Mouse (Mus musculus) embryonic facial prominence, embryonic 13.5 days (tissue): ENCODE results near the gene Cryz. TPM values are rescaled to one million over a fixed set of nuclear protein-coding genes. Genes with fewer than 3 reads are reported as not detected.

ENCODE experiments used
- ATAC-seq: fragments of 200-750 bp; cut with Nextera tagmentation; 2 replicates; pipeline ENCODE4 v1.8.0; 2017; ENCODE audit warnings: low read depth; ENCODE audit not compliant: insufficient number of reproducible peaks, insufficient read depth, low FRiP score, low TSS enrichment
- H3K27ac ChIP-seq: fragments of 300-500 bp; sonication (generic); 2 replicates; pipeline ENCODE4 v1.5.1; 2015; ENCODE audit warnings: moderate library complexity, mild to moderate bottlenecking, inconsistent platforms
- H3K27me3 ChIP-seq: fragments of 300-500 bp; sonication (generic); 2 replicates; pipeline ENCODE4 v1.6.1; 2015; ENCODE audit warnings: mild to moderate bottlenecking, inconsistent platforms
- H3K36me3 ChIP-seq: fragments of 300-500 bp; sonication (generic); 2 replicates; pipeline ENCODE4 v1.6.1; 2015; ENCODE audit warnings: mild to moderate bottlenecking, inconsistent platforms
- H3K4me1 ChIP-seq: fragments of 300-500 bp; sonication (generic); 2 replicates; pipeline ENCODE4 v1.6.1; 2015; ENCODE audit warnings: inconsistent platforms
- H3K4me2 ChIP-seq: fragments of 300-500 bp; sonication (generic); 2 replicates; pipeline ENCODE4 v1.6.1; 2015; ENCODE audit warnings: moderate library complexity, mild to moderate bottlenecking, inconsistent platforms
- H3K4me3 ChIP-seq: fragments of 300-500 bp; sonication (generic); 2 replicates; pipeline ENCODE4 v1.5.1; 2015; ENCODE audit warnings: mild to moderate bottlenecking, inconsistent platforms
- H3K9ac ChIP-seq: fragments of 300-500 bp; sonication (generic); 2 replicates; pipeline ENCODE4 v1.6.1; 2015; ENCODE audit warnings: mild to moderate bottlenecking, inconsistent platforms
- H3K9me3 ChIP-seq: fragments of 300-500 bp; sonication (generic); 2 replicates; pipeline ENCODE4 v1.6.1; 2016; ENCODE audit warnings: inconsistent platforms
- WGBS: fragments of 180-500 bp; shearing (Covaris S2); methylation state at CpG from one replicate; pipeline ENCODE4 v1.1.7; 2015; ENCODE audit warnings: mixed read lengths; 5-methylcytosine and 5-hydroxymethylcytosine counted together
- polyA plus RNA-seq: library from polyadenylated mRNA; unstranded; fragments of >200 nt; fragmentation: Nextera tagmentation; extraction: Ambion mirVana; gene quantifications from 2 replicates; pipeline ENCODE4 v1.2.1, GENCODE M21; 2015

The Cryz gene
- polyA plus RNA-seq, 1 experiment from 2014 or later: 23.7 TPM

DNA sequence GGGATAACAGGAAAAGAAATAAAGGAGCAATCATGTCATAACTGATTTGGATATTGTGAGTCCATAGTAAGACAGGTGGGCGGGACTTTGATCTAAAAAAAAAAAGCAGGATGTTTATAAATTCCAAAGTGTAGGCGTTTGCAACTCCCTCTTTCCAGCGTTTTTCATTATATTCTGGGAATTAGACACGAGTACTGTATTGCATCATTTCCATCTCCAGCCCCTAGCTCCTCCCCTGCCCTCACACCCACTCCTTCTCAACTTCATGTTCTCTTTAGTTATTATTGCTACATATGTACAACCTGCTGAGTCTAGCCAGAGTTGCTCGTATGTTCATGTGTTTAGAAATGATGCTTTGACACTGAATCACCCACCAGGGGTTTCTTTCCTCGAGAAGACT lies 22.8 kb upstream of the Cryz start:
- WGBS: 60% methylated on average over 6 of the region's 6 CpGs
- no peak overlapping the region for H3K4me2 ChIP-seq
- no peak for ATAC-seq
- no peak overlapping the region for H3K27ac ChIP-seq
- peaks cover 10% of the 10 kb centered on the region for H3K4me1 ChIP-seq
- H3K4me3 ChIP-seq: no peak overlapping the region
- H3K27me3 ChIP-seq: peaks cover 14% of the 10 kb centered on the region
- H3K9ac ChIP-seq: no peak overlapping the region
- H3K9me3 ChIP-seq: no peaks in the 10 kb centered on the region
- peaks cover 7% of the 10 kb centered on the region for H3K36me3 ChIP-seq

- H3K4me1 ChIP-seq: no peaks in the 10 kb centered on the region
- no peak for ATAC-seq
- WGBS: 93% methylated on average over 8 of the region's 8 CpGs
These were observed 18.6 kb upstream of the Cryz start for GRCm38 (mm10) chr3:154577895-154578294.

DNA sequence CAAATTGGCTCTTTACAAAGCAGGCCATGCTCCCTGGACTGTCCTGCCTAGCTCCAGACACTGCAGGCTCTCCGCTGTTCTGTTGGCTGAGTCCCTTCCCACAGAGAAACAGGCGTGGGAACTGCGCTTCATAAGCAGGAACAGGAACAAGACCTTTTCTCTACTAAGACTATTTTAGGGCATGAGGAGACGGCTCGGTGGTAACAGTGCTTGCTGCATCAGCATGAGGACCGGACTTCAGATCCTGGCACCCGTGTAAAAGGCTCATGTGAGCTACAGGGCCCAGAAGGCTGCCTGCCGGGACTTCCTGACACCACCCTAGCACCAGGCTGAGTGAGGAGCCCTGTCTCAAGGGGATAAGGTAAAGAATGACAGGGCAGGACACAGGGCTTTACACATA lies 12.2 kb upstream of the Cryz start:
- Histone ChIP-seq H3K27me3 (no peaks in the 10 kb centered on the region), H3K36me3 (peaks cover 51% of the 10 kb centered on the region), H3K9me3 (no peaks in the 10 kb centered on the region), H3K27ac (peak overlapping the region; percentile 66), H3K4me1 (no peaks in the 10 kb centered on the region), H3K4me3 (no peak overlapping the region), H3K9ac (no peak overlapping the region), H3K4me2 (no peak overlapping the region)
- 67% methylated on average over 8 of the region's 8 CpGs for WGBS
- ATAC-seq: no peak

More at GRCm38 (mm10) chr3:154577895-154578294, 18.6 kb upstream of the Cryz start:
- Histone ChIP-seq H3K27me3 (no peaks in the 10 kb centered on the region), H3K4me3 (no peak overlapping the region), H3K9ac (no peak overlapping the region), H3K4me2 (no peak overlapping the region), H3K9me3 (no peaks in the 10 kb centered on the region), H3K27ac (no peak overlapping the region), H3K36me3 (peaks cover 22% of the 10 kb centered on the region)

DNA sequence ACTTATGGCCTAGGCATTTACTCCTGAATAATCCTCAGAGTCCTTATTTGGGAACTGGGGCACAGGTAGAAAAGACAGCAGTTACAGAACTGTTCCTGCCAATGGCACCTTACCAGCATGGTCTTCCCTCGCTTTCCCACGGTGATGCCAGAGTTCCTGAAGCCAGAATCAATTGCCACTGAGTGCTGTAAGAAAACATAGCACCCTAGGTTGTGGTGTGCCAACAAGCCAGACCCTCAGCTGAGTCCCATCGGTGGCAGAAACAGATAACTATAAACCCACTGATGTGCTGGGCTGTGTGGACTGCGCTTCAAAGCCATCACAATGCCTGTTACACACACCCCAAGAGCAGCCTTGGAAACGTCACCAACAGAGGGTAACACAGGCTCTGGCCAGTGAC lies 5.5 kb upstream of the Cryz start:
- no peaks in the 10 kb centered on the region for H3K27me3 ChIP-seq
- H3K4me3 ChIP-seq: no peak overlapping the region
- H3K4me2 ChIP-seq: no peak overlapping the region
- H3K27ac ChIP-seq: no peak overlapping the region
- H3K36me3 ChIP-seq: peaks cover 76% of the 10 kb centered on the region
- ATAC-seq: no peak
- 0 out of 2 replicates have a peak, but pooled peaks cover 2% of the 10 kb centered on the region for H3K4me1 ChIP-seq
- H3K9me3 ChIP-seq: no peaks in the 10 kb centered on the region
- 92% methylated on average over 5 of the region's 5 CpGs for WGBS
- no peak overlapping the region for H3K9ac ChIP-seq

DNA sequence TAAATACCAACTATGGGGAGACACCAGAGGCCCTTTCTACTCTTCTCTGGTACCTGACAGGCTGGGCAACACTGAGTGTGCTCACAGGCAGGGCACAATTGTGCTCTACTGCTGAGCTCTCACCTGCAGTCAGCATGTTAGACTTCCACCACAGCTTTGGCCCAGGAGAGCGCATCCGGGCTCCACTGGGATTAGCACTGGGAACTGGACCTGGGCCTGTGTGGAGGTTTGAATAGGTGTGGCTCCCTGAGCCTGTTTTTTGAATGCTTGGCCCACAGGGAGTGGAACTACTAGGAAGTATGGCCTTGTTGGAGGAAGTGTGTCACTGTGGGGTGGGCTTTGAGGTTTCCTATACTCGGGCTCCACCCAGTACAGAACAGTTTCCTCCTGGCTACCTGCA lies 4.9 kb upstream of the Cryz start:
- no peaks in the 10 kb centered on the region for H3K27me3 ChIP-seq
- H3K9me3 ChIP-seq: no peaks in the 10 kb centered on the region
- H3K9ac ChIP-seq: no peak overlapping the region
- H3K4me1 ChIP-seq: peaks cover 5% of the 10 kb centered on the region; the same call in 1 of the 2 replicates
- H3K4me3 ChIP-seq: no peak overlapping the region
- H3K27ac ChIP-seq: no peak overlapping the region
- no peak overlapping the region for H3K4me2 ChIP-seq
- no peak for ATAC-seq
- H3K36me3 ChIP-seq: peaks cover 70% of the 10 kb centered on the region
- 90% methylated on average over 3 of the region's 3 CpGs for WGBS

GRCm38 (mm10) chr3:154593596-154593995 lies 2.9 kb upstream of the Cryz start:
- no peak overlapping the region for H3K4me2 ChIP-seq
- no peaks in the 10 kb centered on the region for H3K9me3 ChIP-seq
- no peaks in the 10 kb centered on the region for H3K27me3 ChIP-seq
- 88% methylated on average over 6 of the region's 6 CpGs for WGBS
- H3K4me3 ChIP-seq: no peak overlapping the region
- H3K36me3 ChIP-seq: peaks cover 53% of the 10 kb centered on the region
- peaks cover 8% of the 10 kb centered on the region; the same call in 1 of the 2 replicates for H3K4me1 ChIP-seq
- no peak overlapping the region for H3K9ac ChIP-seq
- H3K27ac ChIP-seq: no peak overlapping the region
- ATAC-seq: no peak

DNA sequence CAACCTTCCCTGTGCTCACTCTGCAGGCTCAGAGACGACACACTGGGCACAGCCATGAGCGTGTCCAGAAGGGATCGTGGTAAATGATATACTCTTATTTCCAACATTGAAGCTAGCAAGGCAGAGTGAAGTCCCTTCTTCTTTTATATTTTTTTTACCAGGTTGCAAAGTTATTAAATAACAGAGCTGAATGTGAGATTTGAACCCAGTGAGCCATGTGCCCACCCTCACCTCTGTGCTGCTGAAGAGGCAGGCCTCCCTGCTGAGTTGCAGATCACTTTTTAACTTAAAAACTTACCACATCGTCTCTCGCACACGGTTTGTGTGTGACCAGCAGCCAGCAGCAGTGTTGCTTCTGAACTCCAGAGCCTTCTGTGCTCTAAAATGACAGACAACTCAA lies 2.4 kb upstream of the Cryz start:
- no peaks in the 10 kb centered on the region for H3K9me3 ChIP-seq
- WGBS: 93% methylated on average over 6 of the region's 6 CpGs
- no peak overlapping the region for H3K4me3 ChIP-seq
- H3K36me3 ChIP-seq: peaks cover 52% of the 10 kb centered on the region
- no peak overlapping the region for H3K4me2 ChIP-seq
- ATAC-seq: no peak
- H3K27me3 ChIP-seq: no peaks in the 10 kb centered on the region
- peaks cover 8% of the 10 kb centered on the region; the same call in 1 of the 2 replicates for H3K4me1 ChIP-seq
- H3K9ac ChIP-seq: no peak overlapping the region
- H3K27ac ChIP-seq: no peak overlapping the region

DNA sequence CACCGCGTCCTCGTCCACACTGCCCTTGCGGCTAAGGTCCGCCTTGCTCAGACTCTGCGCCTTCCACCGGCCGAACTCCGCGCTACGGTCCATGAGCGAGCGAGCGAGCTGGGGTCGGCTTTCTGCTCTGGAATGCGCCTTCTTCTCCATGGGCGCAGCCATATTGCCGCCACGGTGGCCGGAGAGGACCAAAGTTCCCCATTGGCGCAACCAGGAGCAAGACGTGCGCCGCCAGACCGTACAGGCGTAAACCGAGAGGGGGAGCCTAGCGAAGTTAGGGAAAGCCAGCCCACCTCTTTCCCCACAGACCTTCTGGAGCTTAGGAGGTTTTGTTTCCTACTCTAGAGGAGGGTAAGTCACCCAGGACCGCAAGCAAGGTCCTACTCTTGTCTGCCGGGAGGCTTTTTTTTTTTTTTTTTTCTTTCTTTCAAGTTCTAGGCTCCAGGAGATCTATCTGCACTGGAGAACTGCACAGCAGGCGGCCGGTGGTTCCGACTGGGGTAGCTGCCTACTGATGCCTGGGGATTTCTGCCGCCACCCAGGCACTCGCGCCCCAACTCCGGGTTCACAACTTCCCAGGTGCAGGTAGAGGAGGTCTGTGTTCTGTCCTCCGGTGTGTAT lies 533 bp downstream of the Cryz start, which contains the start of gene Tyw3:
Tyw3 (minus strand) TSS at position 171 of the 621 bp plus-strand sequence.
- Histone ChIP-seq H3K27ac (peak within 1 kb of the TSS; percentile 98), H3K27me3 (no peaks in the 10 kb centered on the region), H3K9me3 (no peaks in the 10 kb centered on the region), H3K4me1 (peaks cover 8% of the 10 kb centered on the region; the same call in 1 of the 2 replicates), H3K9ac (peak within 1 kb of the TSS; percentile 88), H3K4me3 (peak within 1 kb of the TSS; percentile 88), H3K4me2 (peak within 1 kb of the TSS; percentile 73), H3K36me3 (peaks cover 23% of the 10 kb centered on the region)
- ATAC-seq: peak; percentile 96
- WGBS: under 1% methylated on average over 38 of the region's 38 CpGs

- peak overlapping the region; percentile 88 for H3K9ac ChIP-seq
- no peaks in the 10 kb centered on the region for H3K9me3 ChIP-seq
- ATAC-seq: no peak
- peak overlapping the region; percentile 73 for H3K4me2 ChIP-seq
- H3K27ac ChIP-seq: peak overlapping the region; percentile 98
- 24% methylated on average over 7 of the region's 7 CpGs for WGBS
- H3K4me3 ChIP-seq: peak overlapping the region; percentile 88
- no peaks in the 10 kb centered on the region for H3K27me3 ChIP-seq
- H3K36me3 ChIP-seq: peaks cover 18% of the 10 kb centered on the region
- H3K4me1 ChIP-seq: peaks cover 8% of the 10 kb centered on the region; the same call in 1 of the 2 replicates
These were observed 1.1 kb downstream of the Cryz start for GRCm38 (mm10) chr3:154597561-154597960.

DNA sequence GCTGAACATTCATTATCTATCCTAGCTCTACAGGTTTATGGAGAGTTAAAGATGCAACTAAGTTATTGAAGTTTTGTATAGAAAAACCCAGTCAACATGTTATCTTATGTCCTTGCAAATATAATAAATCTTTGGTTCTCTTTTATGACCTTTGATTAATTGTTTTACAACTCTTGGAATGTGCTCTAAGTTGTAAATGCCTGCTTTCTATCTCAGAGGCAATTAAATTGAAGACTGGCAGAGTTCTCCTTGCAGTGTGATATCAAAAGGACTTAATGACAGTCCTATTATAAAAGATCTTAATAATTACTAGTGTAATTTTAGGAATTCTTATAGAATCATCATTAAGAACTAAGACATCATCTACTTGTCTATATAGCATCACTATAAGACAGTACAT lies 5.6 kb downstream of the Cryz start:
- Histone ChIP-seq H3K4me2 (no peak overlapping the region), H3K27ac (no peak overlapping the region), H3K27me3 (no peaks in the 10 kb centered on the region), H3K4me3 (no peak overlapping the region), H3K9me3 (no peaks in the 10 kb centered on the region), H3K9ac (no peak overlapping the region), H3K4me1 (peaks cover 3% of the 10 kb centered on the region; the same call in 1 of the 2 replicates), H3K36me3 (peaks cover 15% of the 10 kb centered on the region)
- no peak for ATAC-seq

GRCm38 (mm10) chr3:154604871-154605270 lies 8.4 kb downstream of the Cryz start:
- 76% methylated on average over 5 of the region's 5 CpGs for WGBS
- no peaks in the 10 kb centered on the region for H3K27me3 ChIP-seq
- no peak overlapping the region for H3K9ac ChIP-seq
- H3K36me3 ChIP-seq: peaks cover 26% of the 10 kb centered on the region
- H3K4me1 ChIP-seq: no peaks in the 10 kb centered on the region
- H3K4me3 ChIP-seq: no peak overlapping the region
- H3K27ac ChIP-seq: no peak overlapping the region
- ATAC-seq: no peak
- H3K9me3 ChIP-seq: no peaks in the 10 kb centered on the region
- H3K4me2 ChIP-seq: no peak overlapping the region

DNA sequence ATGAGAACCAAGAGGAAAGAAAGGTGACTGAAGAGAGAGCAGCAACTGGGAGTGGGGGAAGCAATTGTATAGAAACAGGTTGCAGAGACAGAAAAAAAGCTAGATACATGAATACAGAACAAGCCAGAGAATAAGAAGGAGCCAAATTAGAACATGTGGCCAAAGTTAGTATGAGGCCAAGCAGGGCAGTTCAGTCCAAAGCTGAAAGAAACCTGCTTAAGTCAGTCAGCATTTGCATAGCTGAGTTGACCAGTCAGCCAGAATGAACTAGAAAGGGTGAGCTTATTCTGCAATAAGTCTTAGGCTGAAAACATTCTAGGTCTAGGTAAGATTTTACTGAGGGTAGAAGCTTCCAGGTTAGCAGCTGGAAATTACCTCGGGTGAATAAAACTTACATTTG lies 11.4 kb downstream of the Cryz start:
- no peak overlapping the region for H3K9ac ChIP-seq
- no peaks in the 10 kb centered on the region for H3K4me1 ChIP-seq
- no peak overlapping the region for H3K4me3 ChIP-seq
- 69% methylated on average over 1 of the region's 1 CpGs for WGBS
- H3K27me3 ChIP-seq: no peaks in the 10 kb centered on the region
- no peak overlapping the region for H3K27ac ChIP-seq
- no peak for ATAC-seq
- H3K9me3 ChIP-seq: no peaks in the 10 kb centered on the region
- H3K36me3 ChIP-seq: peaks cover 48% of the 10 kb centered on the region
- H3K4me2 ChIP-seq: no peak overlapping the region
